Mouse (Mus musculus): ENCODE data around the gene Rnf17. TPM values are rescaled to one million over a fixed set of nuclear protein-coding genes. Genes with fewer than 3 reads are reported as not detected.
A peak's percentile ranks its signal among the peaks of the same experiment; 100 is the strongest.

Gene Rnf17
- total and polyA plus RNA-seq, 2 experiments from 2014 or later = 1.0 TPM; not detected in 1

DNA sequence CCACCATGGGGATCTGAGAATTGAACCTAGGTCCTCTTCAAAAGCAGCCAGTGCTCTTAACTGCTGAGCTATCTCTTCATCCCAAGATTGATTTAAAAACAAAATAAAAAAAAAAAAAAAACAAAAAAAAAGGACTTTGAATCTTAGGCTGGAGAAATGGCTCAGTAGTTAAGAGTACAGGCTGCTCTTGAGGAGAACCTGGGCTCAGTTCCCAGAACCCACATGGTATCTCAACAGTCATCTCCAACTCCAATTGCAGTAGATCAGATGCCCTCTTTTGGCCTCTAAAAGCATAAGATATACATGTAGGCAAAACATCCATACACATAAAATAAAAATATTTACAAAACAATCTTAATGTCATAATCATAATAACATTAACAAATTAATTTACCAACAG is 87.4 kb downstream of the Rnf17 start:
- no peak overlapping the region for H3K4me2 ChIP-seq (ENCODE audit: low read depth, low read length)
- no peak overlapping the region for H3K4me3 ChIP-seq (ENCODE audit: low read length)
- H3K27ac ChIP-seq = no peak overlapping the region
- H3K9me3 ChIP-seq (ENCODE audit: low read length) = no peaks in the 10 kb centered on the region
- DNase-seq (ENCODE audit: low spot score) = no peak
- H3K9ac ChIP-seq (replicated peaks; ENCODE audit: low read length) = no peak overlapping the region
- TF ChIP-seq CTCF (IDR thresholded peaks at IDR 0.05; ENCODE audit: low read depth) = no peak
- H3K27me3 ChIP-seq (ENCODE audit: insufficient read depth, low read length) = no peaks in the 10 kb centered on the region
- no peak for ATAC-seq
- H3K36me3 ChIP-seq (ENCODE audit: insufficient read depth, low read length) = no peaks in the 10 kb centered on the region
- H3K4me1 ChIP-seq (ENCODE audit: insufficient read depth, low read length) = no peaks in the 10 kb centered on the region

DNA sequence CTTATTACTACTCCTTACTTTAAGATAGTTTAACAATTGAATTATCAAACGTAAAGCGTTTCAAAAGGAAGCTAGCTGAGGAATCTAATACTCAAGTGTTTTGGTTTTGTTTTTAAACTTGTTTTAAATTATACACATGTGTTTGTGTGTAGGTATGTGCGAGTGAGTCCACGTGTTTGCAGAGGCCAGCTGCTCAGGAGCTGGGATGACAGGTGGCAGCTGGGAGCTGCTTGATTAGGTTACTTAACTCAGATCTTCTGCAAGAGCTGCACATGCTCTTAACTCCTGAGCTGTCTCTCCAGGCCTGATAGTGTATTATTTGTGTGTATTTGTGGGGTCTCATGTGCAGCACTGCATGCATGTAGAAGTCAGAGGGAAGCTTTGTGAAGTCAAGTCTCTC is 100.0 kb downstream of the Rnf17 start:
- Histone ChIP-seq H3K4me3 (ENCODE audit: low read length) (no peak overlapping the region), H3K9me3 (ENCODE audit: low read length) (no peaks in the 10 kb centered on the region), H3K27me3 (ENCODE audit: insufficient read depth, low read length) (no peaks in the 10 kb centered on the region), H3K4me2 (ENCODE audit: low read depth, low read length) (no peak overlapping the region), H3K27ac (no peak overlapping the region), H3K9ac (replicated peaks; ENCODE audit: low read length) (no peak overlapping the region), H3K4me1 (ENCODE audit: insufficient read depth, low read length) (no peaks in the 10 kb centered on the region), H3K36me3 (ENCODE audit: insufficient read depth, low read length) (no peaks in the 10 kb centered on the region)
- DNase-seq (ENCODE audit: low spot score) (no peak), ATAC-seq (no peak)
- no peak for TF ChIP-seq CTCF (IDR thresholded peaks at IDR 0.05; ENCODE audit: low read depth)
- 83% methylated on average over 4 of the region's 4 CpGs for WGBS

DNA sequence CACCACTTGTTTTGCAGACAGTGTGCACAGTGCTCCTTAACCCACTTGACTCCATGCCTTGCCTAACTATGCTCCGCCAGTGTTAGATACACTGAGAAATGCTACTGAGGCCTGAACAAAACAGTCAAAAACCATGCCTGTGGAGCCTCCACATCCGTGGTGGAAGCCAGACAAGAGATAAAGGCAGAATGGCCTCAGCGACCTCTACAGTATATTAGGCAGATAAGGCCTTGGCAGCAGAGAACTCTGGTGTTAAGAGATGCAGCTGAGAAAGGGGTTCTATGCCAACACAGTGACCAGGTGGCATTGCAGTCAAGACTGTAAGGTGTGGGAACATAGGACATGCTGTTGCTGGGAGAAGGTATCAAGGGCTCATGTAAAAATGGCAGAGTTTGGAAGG is 104.4 kb downstream of the Rnf17 start:
- no peaks in the 10 kb centered on the region for H3K9me3 ChIP-seq (ENCODE audit: low read length)
- ATAC-seq = no peak
- DNase-seq (ENCODE audit: low spot score) = no peak
- H3K4me3 ChIP-seq (ENCODE audit: low read length) = no peak overlapping the region
- H3K27ac ChIP-seq = no peak overlapping the region
- H3K36me3 ChIP-seq (ENCODE audit: insufficient read depth, low read length) = no peaks in the 10 kb centered on the region
- WGBS = 73% methylated on average over 3 of the region's 3 CpGs
- no peaks in the 10 kb centered on the region for H3K4me1 ChIP-seq (ENCODE audit: insufficient read depth, low read length)
- TF ChIP-seq CTCF (IDR thresholded peaks at IDR 0.05; ENCODE audit: low read depth) = no peak
- H3K4me2 ChIP-seq (ENCODE audit: low read depth, low read length) = no peak overlapping the region
- no peaks in the 10 kb centered on the region for H3K27me3 ChIP-seq (ENCODE audit: insufficient read depth, low read length)
- H3K9ac ChIP-seq (replicated peaks; ENCODE audit: low read length) = no peak overlapping the region

DNA sequence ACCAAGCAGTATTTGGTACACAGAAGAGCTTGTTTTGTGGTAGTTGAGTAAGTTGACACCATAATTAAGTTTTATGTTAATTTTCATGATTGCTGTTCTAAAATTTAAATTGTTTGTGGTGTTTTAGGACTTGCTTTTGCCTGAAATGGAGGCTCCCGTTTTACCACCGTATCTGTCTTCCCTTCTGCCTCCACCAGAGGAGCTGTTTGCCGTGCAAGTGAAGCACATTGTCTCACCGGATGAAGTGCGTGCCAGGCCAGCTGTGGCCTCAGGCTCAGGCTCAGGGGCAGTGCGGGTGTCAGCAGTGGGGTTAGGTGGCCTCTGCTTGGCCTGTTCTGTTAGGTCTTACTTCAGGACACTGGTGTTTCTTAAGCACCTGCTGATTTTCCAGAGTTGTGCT is 109.7 kb downstream of the Rnf17 start:
- DNase-seq (ENCODE audit: low spot score) (peak; percentile 36), ATAC-seq (peak; percentile 56; the same call in 1 of the 2 replicates)
- Histone ChIP-seq H3K36me3 (ENCODE audit: insufficient read depth, low read length) (no peaks in the 10 kb centered on the region), H3K4me2 (ENCODE audit: low read depth, low read length) (no peak overlapping the region), H3K9ac (replicated peaks; ENCODE audit: low read length) (no peak overlapping the region), H3K9me3 (ENCODE audit: low read length) (no peaks in the 10 kb centered on the region), H3K4me3 (ENCODE audit: low read length) (no peak overlapping the region), H3K27ac (no peak overlapping the region), H3K4me1 (ENCODE audit: insufficient read depth, low read length) (no peaks in the 10 kb centered on the region), H3K27me3 (ENCODE audit: insufficient read depth, low read length) (no peaks in the 10 kb centered on the region)
- WGBS = 37% methylated on average over 6 of the region's 6 CpGs
- TF ChIP-seq CTCF (IDR thresholded peaks at IDR 0.05; ENCODE audit: low read depth) = peak; percentile 69

DNA sequence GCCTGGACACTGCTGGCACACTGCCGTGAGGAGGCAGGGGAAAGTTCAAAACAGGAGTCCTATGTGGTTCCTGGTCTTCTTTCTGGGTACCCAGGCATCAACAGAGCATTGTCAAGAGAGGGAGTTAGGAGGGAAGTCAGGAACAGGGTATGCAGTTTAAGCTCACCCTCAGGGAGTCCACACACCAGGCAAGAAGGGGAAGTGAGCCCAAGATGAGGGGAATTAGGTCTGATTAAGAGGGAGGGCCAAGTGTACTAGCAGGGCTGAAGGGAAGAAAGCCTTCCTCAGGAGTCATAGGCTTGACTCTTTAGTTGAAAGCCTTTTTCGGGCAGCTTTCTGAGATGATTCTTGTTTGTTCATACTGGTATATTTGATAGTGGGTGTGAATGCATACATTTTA is 112.4 kb downstream of the Rnf17 start:
- DNase-seq (ENCODE audit: low spot score) (no peak), ATAC-seq (no peak)
- Histone ChIP-seq H3K27ac (no peak overlapping the region), H3K4me2 (ENCODE audit: low read depth, low read length) (no peak overlapping the region), H3K9me3 (ENCODE audit: low read length) (no peaks in the 10 kb centered on the region), H3K27me3 (ENCODE audit: insufficient read depth, low read length) (no peaks in the 10 kb centered on the region), H3K36me3 (ENCODE audit: insufficient read depth, low read length) (no peaks in the 10 kb centered on the region), H3K4me1 (ENCODE audit: insufficient read depth, low read length) (no peaks in the 10 kb centered on the region), H3K4me3 (ENCODE audit: low read length) (no peak overlapping the region), H3K9ac (replicated peaks; ENCODE audit: low read length) (no peak overlapping the region)
- 88% methylated on average over 2 of the region's 2 CpGs for WGBS
- TF ChIP-seq CTCF (IDR thresholded peaks at IDR 0.05; ENCODE audit: low read depth) = no peak

DNA sequence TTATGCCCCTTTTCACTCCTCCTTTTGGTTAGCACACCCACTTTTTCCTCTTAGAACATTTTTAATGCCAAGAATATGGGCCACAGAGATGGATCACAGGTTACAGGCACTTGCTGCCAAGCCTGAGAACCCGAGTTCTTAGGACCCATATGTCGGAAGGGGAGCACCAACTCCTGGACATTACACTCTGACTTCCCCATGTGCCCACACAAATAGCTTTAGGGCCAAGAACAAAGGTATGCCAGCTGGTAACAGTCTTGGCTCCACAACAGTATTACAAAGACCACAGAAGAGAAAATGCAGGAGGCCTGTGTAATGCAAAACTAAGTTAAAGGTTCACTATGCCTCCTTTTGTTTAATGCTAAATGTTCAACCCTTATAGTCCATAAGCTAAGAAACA is 128.4 kb downstream of the Rnf17 start:
- no peak for ATAC-seq

DNA sequence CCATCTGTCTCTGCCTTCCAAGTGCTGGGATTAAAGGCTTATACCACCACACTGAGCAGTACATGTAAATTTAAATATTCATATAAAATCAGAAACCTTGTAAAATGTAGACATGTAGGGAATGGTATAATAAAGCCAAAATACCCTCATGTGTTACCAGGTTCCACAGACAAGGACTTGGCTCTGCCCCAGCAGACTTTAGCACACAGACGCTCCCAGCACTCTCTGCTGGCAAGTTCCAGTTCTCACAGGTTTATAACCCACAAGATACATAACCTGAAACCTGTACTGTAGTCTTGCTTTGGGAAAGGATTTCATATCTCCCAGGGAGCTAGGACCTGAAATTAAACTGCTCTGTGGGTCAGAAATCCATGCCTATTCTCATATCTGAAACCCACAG is 142.6 kb downstream of the Rnf17 start:
- H3K36me3 ChIP-seq (ENCODE audit: insufficient read depth, low read length) = no peaks in the 10 kb centered on the region
- no peaks in the 10 kb centered on the region for H3K4me1 ChIP-seq (ENCODE audit: insufficient read depth, low read length)
- ATAC-seq (no peak), DNase-seq (ENCODE audit: low spot score) (no peak)
- H3K27me3 ChIP-seq (ENCODE audit: insufficient read depth, low read length) = no peaks in the 10 kb centered on the region
- no peak overlapping the region for H3K27ac ChIP-seq
- H3K9me3 ChIP-seq (ENCODE audit: low read length) = no peaks in the 10 kb centered on the region
- TF ChIP-seq CTCF (IDR thresholded peaks at IDR 0.05; ENCODE audit: low read depth) = no peak
- WGBS = 68% methylated on average over 1 of the region's 1 CpGs
- no peak overlapping the region for H3K4me2 ChIP-seq (ENCODE audit: low read depth, low read length)
- no peak overlapping the region for H3K9ac ChIP-seq (replicated peaks; ENCODE audit: low read length)
- H3K4me3 ChIP-seq (ENCODE audit: low read length) = no peak overlapping the region

More for the DNA sequence above, 128.4 kb downstream of the Rnf17 start:
- 72% methylated on average over 2 of the region's 2 CpGs for WGBS
- Histone ChIP-seq H3K9me3 (ENCODE audit: low read length) (no peaks in the 10 kb centered on the region), H3K27ac (no peak overlapping the region), H3K4me1 (ENCODE audit: insufficient read depth, low read length) (no peaks in the 10 kb centered on the region), H3K4me3 (ENCODE audit: low read length) (no peak overlapping the region), H3K9ac (replicated peaks; ENCODE audit: low read length) (no peak overlapping the region), H3K36me3 (ENCODE audit: insufficient read depth, low read length) (peaks cover 15% of the 10 kb centered on the region), H3K27me3 (ENCODE audit: insufficient read depth, low read length) (no peaks in the 10 kb centered on the region), H3K4me2 (ENCODE audit: low read depth, low read length) (no peak overlapping the region)
- TF ChIP-seq CTCF (IDR thresholded peaks at IDR 0.05; ENCODE audit: low read depth) = no peak
- DNase-seq (ENCODE audit: low spot score) = no peak
